Mouse (Mus musculus): ENCODE results near the gene Ly6g6c.

Ly6g6c gene

GRCm38 (mm10) chr17:35108097-35108496 is 42.9 kb downstream of the Ly6g6c start, which contains the start of gene Ly6g5c:
Ly6g5c (plus strand) TSS chr17:35108279.
- no peak for DNase-seq (ENCODE audit: low read depth, low spot score)

GRCm38 (mm10) chr17:35111774-35112173 is 46.6 kb downstream of the Ly6g6c start:
- no peak for DNase-seq (ENCODE audit: low read depth, low spot score)

- peak; percentile 59 for DNase-seq (ENCODE audit: low read depth, low spot score)
These were observed 50.1 kb downstream of the Ly6g6c start, which contains the start of gene Ly6g5b for GRCm38 (mm10) chr17:35115046-35116019. Ly6g5b (minus strand) TSS chr17:35115428.

Measured in CD4-positive helper T cell, adult 2 months (primary cell).